Mouse (Mus musculus): ENCODE measurements at regions not wholly inside any gene's neighbourhood (a gene's known extent, or its start where the extent isn't known, plus 50 kb on each side); places are given as distances from the start of the nearest gene placed in this dataset.

DNA sequence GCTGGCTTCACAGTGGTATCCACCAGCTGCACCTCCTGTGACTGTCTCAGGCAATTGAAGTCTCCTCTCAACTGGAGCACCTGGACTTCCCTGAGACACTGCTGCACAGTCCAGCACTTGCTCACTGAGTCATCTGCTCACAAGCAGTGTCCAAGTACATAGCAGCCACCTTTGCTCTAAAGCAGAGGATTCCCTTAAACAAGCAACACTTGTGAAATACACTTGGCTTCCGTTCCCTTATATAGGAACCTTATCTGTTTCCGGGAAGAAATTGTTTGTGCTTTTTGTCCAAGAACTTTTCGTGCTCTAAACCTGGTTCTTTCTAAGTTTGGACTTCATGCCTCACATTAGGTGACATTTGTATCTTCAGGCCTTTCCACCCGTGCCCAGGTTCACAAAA, 229.3 kb downstream of the Gm4340 start:
- TF ChIP-seq POLR2A (IDR thresholded peaks at IDR 0.05; ENCODE audit: borderline replicate concordance, extremely low read depth, insufficient read depth, insufficient read length): no peak
- no peak for DNase-seq (ENCODE audit: low spot score)
- Histone ChIP-seq H3K27ac (replicated peaks; ENCODE audit: low read depth, low read length) (no peak overlapping the region), H3K4me1 (ENCODE audit: control insufficient read depth, insufficient read depth, low read length) (no peaks in the 10 kb centered on the region), H3K36me3 (ENCODE audit: control insufficient read depth, insufficient read depth, low read length) (no peaks in the 10 kb centered on the region), H3K4me3 (replicated peaks; ENCODE audit: low read length) (no peak overlapping the region), H3K9ac (ENCODE audit: low read depth, low read length, severe bottlenecking) (no peak overlapping the region), H3K4me2 (replicated peaks; ENCODE audit: low read depth, low read length, severe bottlenecking) (no peak overlapping the region), H3K27me3 (ENCODE audit: control insufficient read depth, insufficient read depth, low read length) (no peaks in the 10 kb centered on the region), H3K9me3 (ENCODE audit: control insufficient read depth, low read length) (no peaks in the 10 kb centered on the region; the same call in 1 of the 2 replicates)
- ATAC-seq (ENCODE audit: low FRiP score, low read depth): no peak
- 87% methylated on average over 4 of the region's 4 CpGs for WGBS

DNA sequence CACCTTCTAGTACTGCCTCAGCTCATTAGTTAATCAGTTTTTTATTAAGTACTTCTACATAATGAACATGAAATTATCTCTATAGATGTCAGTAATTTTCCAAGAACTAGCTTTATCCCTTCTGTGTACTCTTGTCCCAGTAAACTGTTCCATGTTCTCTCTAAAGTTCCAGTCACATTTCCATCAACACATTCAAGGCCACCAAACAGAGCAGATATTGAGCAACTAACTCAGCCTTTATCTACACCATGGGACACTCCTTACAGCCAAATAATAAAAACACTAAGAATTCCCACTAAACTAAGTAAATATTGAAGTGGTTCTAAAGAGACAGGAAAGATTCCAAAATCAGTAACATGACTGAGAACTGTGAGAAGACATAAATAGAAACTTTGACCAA, 229.9 kb downstream of the Gm4340 start:
- no peaks in the 10 kb centered on the region for H3K36me3 ChIP-seq (ENCODE audit: control insufficient read depth, insufficient read depth, low read length)
- no peak overlapping the region for H3K4me2 ChIP-seq (replicated peaks; ENCODE audit: low read depth, low read length, severe bottlenecking)
- no peak for TF ChIP-seq POLR2A (IDR thresholded peaks at IDR 0.05; ENCODE audit: borderline replicate concordance, extremely low read depth, insufficient read depth, insufficient read length)

DNA sequence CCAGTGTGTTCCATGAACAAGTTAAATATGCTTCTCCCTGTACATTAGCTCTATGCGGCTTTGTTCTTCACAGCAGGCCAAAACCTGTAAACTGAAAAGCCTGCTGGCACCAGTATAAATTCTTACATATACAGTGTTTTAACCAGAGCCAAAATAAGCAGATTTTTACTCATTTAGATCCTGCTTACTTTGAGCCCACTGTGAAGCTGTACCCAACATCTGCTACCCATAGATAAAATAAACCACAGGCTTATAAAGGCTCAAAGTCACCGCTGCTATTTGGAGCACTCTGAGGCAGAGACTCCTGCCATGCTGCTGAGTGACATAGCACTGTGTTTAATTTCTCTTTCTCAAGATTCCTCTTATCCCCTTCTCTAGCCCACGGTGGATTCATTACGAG, 251.1 kb downstream of the Gm4340 start:
- Histone ChIP-seq H3K27ac (replicated peaks; ENCODE audit: low read depth, low read length) (no peak overlapping the region), H3K9me3 (ENCODE audit: control insufficient read depth, low read length) (no peaks in the 10 kb centered on the region), H3K27me3 (ENCODE audit: control insufficient read depth, insufficient read depth, low read length) (no peaks in the 10 kb centered on the region), H3K4me3 (replicated peaks; ENCODE audit: low read length) (no peak overlapping the region), H3K9ac (ENCODE audit: low read depth, low read length, severe bottlenecking) (no peak overlapping the region), H3K4me1 (ENCODE audit: control insufficient read depth, insufficient read depth, low read length) (peaks cover 6% of the 10 kb centered on the region; the same call in 1 of the 2 replicates), H3K36me3 (ENCODE audit: control insufficient read depth, insufficient read depth, low read length) (no peaks in the 10 kb centered on the region), H3K4me2 (replicated peaks; ENCODE audit: low read depth, low read length, severe bottlenecking) (no peak overlapping the region)
- ATAC-seq (ENCODE audit: low FRiP score, low read depth) (no peak), DNase-seq (ENCODE audit: low spot score) (peak; percentile 12)
- 32% methylated on average over 4 of the region's 4 CpGs for whole genome bisulfite sequencing
- TF ChIP-seq POLR2A (IDR thresholded peaks at IDR 0.05; ENCODE audit: borderline replicate concordance, extremely low read depth, insufficient read depth, insufficient read length): no peak

More for the DNA sequence above, 229.9 kb downstream of the Gm4340 start:
- Histone ChIP-seq H3K27me3 (ENCODE audit: control insufficient read depth, insufficient read depth, low read length) (no peaks in the 10 kb centered on the region), H3K9me3 (ENCODE audit: control insufficient read depth, low read length) (no peaks in the 10 kb centered on the region; the same call in 1 of the 2 replicates), H3K4me1 (ENCODE audit: control insufficient read depth, insufficient read depth, low read length) (no peaks in the 10 kb centered on the region), H3K4me3 (replicated peaks; ENCODE audit: low read length) (no peak overlapping the region), H3K27ac (replicated peaks; ENCODE audit: low read depth, low read length) (no peak overlapping the region), H3K9ac (ENCODE audit: low read depth, low read length, severe bottlenecking) (no peak overlapping the region)
- ATAC-seq (ENCODE audit: low FRiP score, low read depth): no peak
- no peak for DNase-seq (ENCODE audit: low spot score)

DNA sequence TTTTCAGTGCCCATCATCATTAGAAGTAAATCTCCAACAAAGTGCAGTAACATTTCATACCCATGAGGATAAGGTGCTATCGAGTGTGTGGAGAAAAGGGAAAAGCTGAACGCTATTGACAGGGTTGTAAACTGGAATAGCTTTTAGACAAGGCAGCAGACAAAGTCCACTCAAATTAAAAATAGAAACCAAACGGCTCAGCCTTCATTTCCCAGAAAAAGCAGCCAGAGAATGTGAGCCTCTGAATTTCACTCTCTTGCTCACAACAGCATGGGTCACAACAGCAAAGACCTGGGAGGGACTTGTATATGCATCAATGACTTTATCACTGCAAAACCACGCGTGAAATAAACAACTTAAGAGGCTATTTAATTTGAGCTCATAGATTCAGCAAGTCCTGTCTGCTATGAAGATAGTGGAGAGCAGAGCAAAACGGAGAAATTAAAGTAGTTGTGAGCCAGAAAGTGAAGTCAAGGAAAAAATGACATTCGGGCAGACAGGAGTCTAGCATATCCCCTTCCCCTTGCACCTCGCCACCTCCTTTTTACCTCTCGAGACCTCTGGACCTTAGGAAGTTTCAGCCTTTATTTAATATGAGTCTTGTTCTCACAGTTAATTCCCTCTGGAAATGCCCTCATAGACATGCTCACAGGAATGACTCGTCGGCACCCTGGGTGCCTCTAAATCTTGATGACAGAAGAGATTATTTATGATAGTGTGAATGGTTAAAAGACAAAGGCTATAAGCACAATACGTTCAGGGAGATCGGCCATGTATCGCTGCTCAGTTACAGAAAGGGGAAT, 261.9 kb downstream of the Gm4340 start:
- Histone ChIP-seq H3K9ac (ENCODE audit: low read depth, low read length, severe bottlenecking) (no peak overlapping the region), H3K27me3 (ENCODE audit: control insufficient read depth, insufficient read depth, low read length) (no peaks in the 10 kb centered on the region), H3K36me3 (ENCODE audit: control insufficient read depth, insufficient read depth, low read length) (no peaks in the 10 kb centered on the region), H3K9me3 (ENCODE audit: control insufficient read depth, low read length) (no peaks in the 10 kb centered on the region), H3K27ac (replicated peaks; ENCODE audit: low read depth, low read length) (no peak overlapping the region), H3K4me2 (replicated peaks; ENCODE audit: low read depth, low read length, severe bottlenecking) (no peak overlapping the region), H3K4me3 (replicated peaks; ENCODE audit: low read length) (no peak overlapping the region), H3K4me1 (ENCODE audit: control insufficient read depth, insufficient read depth, low read length) (no peaks in the 10 kb centered on the region)
- 62% methylated on average over 14 of the region's 14 CpGs for WGBS
- DNase-seq (ENCODE audit: low spot score) (peak; percentile 6), ATAC-seq (ENCODE audit: low FRiP score, low read depth) (no peak)
- no peak for TF ChIP-seq POLR2A (IDR thresholded peaks at IDR 0.05; ENCODE audit: borderline replicate concordance, extremely low read depth, insufficient read depth, insufficient read length)

DNA sequence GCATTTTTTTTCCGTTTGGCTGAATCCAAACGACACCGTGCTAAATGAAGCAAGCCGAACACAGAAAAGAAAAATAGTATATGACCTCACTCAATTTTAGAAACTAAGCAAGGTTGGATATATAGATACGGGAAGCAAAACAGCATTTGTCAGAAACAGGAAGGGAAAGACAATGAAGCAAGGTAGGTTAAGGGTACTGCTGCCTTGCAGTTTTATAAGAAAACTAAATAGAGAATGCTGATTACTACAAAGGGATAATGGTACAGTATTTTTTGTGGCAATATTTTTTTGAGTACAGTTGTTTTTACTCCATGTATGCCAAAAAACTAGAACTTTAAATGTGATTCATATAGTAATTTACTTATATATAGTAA, 262.5 kb downstream of the Gm4340 start:
- 78% methylated on average over 5 of the region's 5 CpGs for WGBS

More for the DNA sequence above, 262.5 kb downstream of the Gm4340 start:
- TF ChIP-seq POLR2A (IDR thresholded peaks at IDR 0.05; ENCODE audit: borderline replicate concordance, extremely low read depth, insufficient read depth, insufficient read length): no peak
- no peaks in the 10 kb centered on the region for H3K4me1 ChIP-seq (ENCODE audit: control insufficient read depth, insufficient read depth, low read length)
- ATAC-seq (ENCODE audit: low FRiP score, low read depth) (no peak), DNase-seq (ENCODE audit: low spot score) (no peak)
- H3K9me3 ChIP-seq (ENCODE audit: control insufficient read depth, low read length): no peaks in the 10 kb centered on the region
- no peak overlapping the region for H3K4me2 ChIP-seq (replicated peaks; ENCODE audit: low read depth, low read length, severe bottlenecking)
- H3K27me3 ChIP-seq (ENCODE audit: control insufficient read depth, insufficient read depth, low read length): no peaks in the 10 kb centered on the region
- H3K27ac ChIP-seq (replicated peaks; ENCODE audit: low read depth, low read length): no peak overlapping the region
- no peak overlapping the region for H3K9ac ChIP-seq (ENCODE audit: low read depth, low read length, severe bottlenecking)
- H3K36me3 ChIP-seq (ENCODE audit: control insufficient read depth, insufficient read depth, low read length): no peaks in the 10 kb centered on the region
- H3K4me3 ChIP-seq (replicated peaks; ENCODE audit: low read length): no peak overlapping the region
